Mouse (Mus musculus) naive thymus-derived CD4-positive, alpha-beta T cell, adult 2 months (primary cell): ENCODE data around the gene Tmem273.

Experiments used
- DNase-seq: peaks from one replicate; pipeline ENCODE4 v3.0.0-alpha.2; 2011; ENCODE audit warnings: low read depth

Gene Tmem273

DNA sequence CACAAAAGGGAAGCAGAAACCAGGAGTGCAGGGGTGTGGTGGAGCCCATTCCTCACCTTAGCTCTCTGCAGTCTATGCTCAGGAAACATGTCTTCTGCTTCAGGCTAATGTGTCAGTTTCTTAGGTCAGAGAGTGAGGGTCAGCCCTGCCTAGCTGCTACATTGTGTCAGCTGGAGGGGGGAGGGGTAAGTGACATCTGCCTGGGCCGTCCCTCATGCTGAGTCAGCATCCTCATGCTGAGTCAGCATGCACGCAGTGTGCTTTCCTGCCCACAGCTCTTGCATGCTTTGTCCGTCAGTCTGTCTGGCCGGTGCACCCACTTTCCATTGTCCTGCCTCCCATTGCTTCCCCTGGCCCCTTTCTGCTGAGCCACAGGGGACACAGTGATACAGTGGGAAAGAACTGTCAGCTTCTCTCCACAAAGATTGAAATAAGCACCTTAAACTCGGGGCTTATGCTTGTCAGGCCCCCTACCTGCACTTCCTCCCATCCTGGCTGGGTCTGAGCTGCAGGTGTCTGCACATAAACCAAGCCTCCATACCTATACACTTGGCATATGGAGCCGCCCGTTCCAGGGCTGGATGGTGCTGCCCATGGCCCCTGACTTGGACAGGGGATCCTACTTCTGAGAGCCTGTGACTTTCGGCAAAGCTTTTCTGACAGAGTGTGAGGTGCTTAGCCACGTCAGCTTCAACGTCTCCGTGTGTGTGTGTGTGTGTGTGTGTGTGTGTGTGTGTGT, 74.2 kb downstream of the Tmem273 start:
- DNase-seq: no peak

DNA sequence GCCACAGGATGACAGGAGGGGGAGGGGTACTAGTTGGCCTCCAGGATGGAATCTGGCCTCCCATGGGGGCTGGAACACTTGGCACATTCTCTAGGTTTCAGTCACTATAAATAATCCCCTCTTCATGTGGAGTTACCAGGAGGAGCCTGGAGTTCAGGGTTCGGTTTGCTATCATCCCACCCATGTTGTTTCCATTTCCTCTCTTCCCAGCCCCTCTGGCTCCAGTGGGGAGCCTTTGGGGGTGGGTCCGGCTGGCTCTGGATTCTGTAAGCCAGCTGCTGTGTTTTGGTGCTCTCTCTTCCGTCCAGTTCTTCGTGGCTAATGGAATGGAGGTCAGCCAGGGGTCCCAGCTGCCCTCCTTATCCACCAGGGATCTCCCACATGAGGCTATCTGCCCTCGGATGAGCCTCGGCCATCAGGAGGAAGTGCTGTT, 75.4 kb downstream of the Tmem273 start:
- no peak for DNase-seq

DNA sequence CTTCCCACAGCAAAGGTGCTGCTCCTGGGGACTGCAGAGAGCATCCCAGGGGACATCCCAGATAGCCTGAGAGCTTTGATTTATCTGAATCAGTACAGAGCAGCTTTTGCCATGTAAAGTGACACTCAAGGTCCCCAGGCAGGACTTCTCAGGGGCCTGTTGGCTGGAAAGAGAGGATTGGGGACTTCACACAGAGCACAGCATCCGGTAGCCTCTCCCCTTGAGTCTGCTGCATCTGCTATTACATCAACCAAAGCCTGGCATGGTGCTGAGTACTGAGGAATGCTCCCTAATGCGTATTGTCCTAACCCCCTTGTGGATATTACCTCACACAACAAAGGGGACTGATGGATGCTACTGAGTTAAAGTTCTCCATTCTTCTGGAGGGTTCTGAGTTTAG, 75.9 kb downstream of the Tmem273 start:
- DNase-seq: no peak

- no peak for DNase-seq
These were observed 79.6 kb downstream of the Tmem273 start for GRCm38 (mm10) chr14:32865331-32865730.
